ENCODE assay signal across 8 mouse cellular contexts in the genomic region with DNA sequence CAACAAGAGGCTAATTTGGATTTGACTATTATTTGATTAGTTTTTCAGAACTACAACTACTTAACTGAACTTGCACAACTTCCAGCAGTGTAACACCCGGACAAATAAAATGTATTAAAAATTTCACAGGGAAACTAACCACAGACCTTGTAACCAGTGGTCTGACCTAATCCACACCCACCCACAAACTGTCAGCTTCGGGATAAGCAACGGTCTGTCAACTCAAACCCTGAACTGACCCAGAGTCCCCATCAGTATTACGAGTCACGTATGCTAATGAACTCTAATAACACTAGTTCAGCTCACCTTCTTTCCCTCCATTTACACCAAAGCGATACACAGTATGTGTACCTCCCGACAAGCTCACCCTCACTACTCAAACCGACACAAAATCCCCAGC. TPM values are rescaled to one million over a fixed set of nuclear protein-coding genes. Genes with fewer than 3 reads are reported as not detected.
DNase-seq lines count a peak whose midpoint lies in the region; ATAC-seq and TF ChIP-seq lines count a peak whose summit lies in the region.

No protein-coding gene starts in this region.

- H3K9ac ChIP-seq in heart, embryonic 11.5 days (ENCODE audit: low read depth, low read length), result peak overlapping the region; percentile 99
- peak overlapping the region; percentile 100 for H3K9ac ChIP-seq in ES-E14 (ENCODE audit: insufficient read depth, low read depth, low read length, poor library complexity, severe bottlenecking)
- H3K9ac ChIP-seq in forebrain, postnatal 0 days, result peak overlapping the region; percentile 97
- peak overlapping the region; percentile 98 for H3K9ac ChIP-seq in liver, postnatal 0 days (replicated peaks)

- peaks cover 17% of the 10 kb centered on the region for H3K4me1 ChIP-seq in heart, embryonic 11.5 days (ENCODE audit: control insufficient read depth, insufficient read depth, low read length)
- H3K4me1 ChIP-seq in ES-E14 (ENCODE audit: control insufficient read depth in 2 of 2, insufficient read depth in 2 of 2, low read length in 2 of 2, poor library complexity in 1 of 2), result 0 out of 4 replicates have a peak, but pooled peaks cover 0 to 4% of the 10 kb centered on the region in 2 experiments
- peaks cover 19% of the 10 kb centered on the region for H3K4me1 ChIP-seq in forebrain, postnatal 0 days (ENCODE audit: insufficient read depth)
- peaks cover 14% of the 10 kb centered on the region for H3K4me1 ChIP-seq in liver, postnatal 0 days (ENCODE audit: insufficient read depth)

- in situ Hi-C loops in ES-E14 (cut with MboI; ENCODE audit: low sequenced_read_pairs in 2 of 2, unreplicated experiment in 2 of 2), result no loop called here

- ATAC-seq in heart, embryonic 11.5 days (replicated peaks; ENCODE audit: insufficient number of reproducible peaks, low FRiP score, low TSS enrichment), result no peak
- ATAC-seq in forebrain, postnatal 0 days, result no peak
- no peak for ATAC-seq in liver, postnatal 0 days

- H3K4me3 ChIP-seq in heart, embryonic 11.5 days (ENCODE audit: low read depth, low read length), result peak overlapping the region; percentile 89
- peak overlapping the region; percentile 96 to 98 for H3K4me3 ChIP-seq in ES-E14 (ENCODE audit: insufficient read depth in 1 of 2, low read depth in 1 of 2, low read length in 2 of 2, poor library complexity in 1 of 2, severe bottlenecking in 1 of 2)
- H3K4me3 ChIP-seq in forebrain, postnatal 0 days (ENCODE audit: low read depth, low read length), result peak overlapping the region; percentile 94
- H3K4me3 ChIP-seq in liver, postnatal 0 days (ENCODE audit: low read depth, low read length), result peak overlapping the region; percentile 87

- H3K36me3 ChIP-seq in heart, embryonic 11.5 days (ENCODE audit: control insufficient read depth, insufficient read depth, low read length), result peaks cover 5% of the 10 kb centered on the region; the same call in 1 of the 2 replicates
- H3K36me3 ChIP-seq in ES-E14 (ENCODE audit: control insufficient read depth, insufficient read depth, low read length, poor library complexity, severe bottlenecking), result peaks cover 15% of the 10 kb centered on the region
- H3K36me3 ChIP-seq in forebrain, postnatal 0 days (ENCODE audit: insufficient read depth), result peaks cover 21% of the 10 kb centered on the region
- peaks cover 24% of the 10 kb centered on the region for H3K36me3 ChIP-seq in liver, postnatal 0 days (replicated peaks; ENCODE audit: insufficient read depth, low read length)

- H3K9me3 ChIP-seq in heart, embryonic 11.5 days (replicated peaks; ENCODE audit: control insufficient read depth, low read length), result no peaks in the 10 kb centered on the region
- no peaks in the 10 kb centered on the region for H3K9me3 ChIP-seq in ES-E14 (ENCODE audit: control insufficient read depth, insufficient read depth, low read depth, low read length)
- no peaks in the 10 kb centered on the region for H3K9me3 ChIP-seq in forebrain, postnatal 0 days (ENCODE audit: low read length)
- no peaks in the 10 kb centered on the region for H3K9me3 ChIP-seq in liver, postnatal 0 days (ENCODE audit: low read length)

- no peak for TF ChIP-seq CTCF in forebrain, postnatal 0 days (IDR thresholded peaks at IDR 0.05; ENCODE audit: low read depth)
- no peak for TF ChIP-seq CTCF in liver, postnatal 0 days (IDR thresholded peaks at IDR 0.05; ENCODE audit: low read depth)

- H3K4me2 ChIP-seq in heart, embryonic 11.5 days, result peak overlapping the region; percentile 89
- H3K4me2 ChIP-seq in forebrain, postnatal 0 days (ENCODE audit: low read depth), result peak overlapping the region; percentile 84
- peak overlapping the region; percentile 82 for H3K4me2 ChIP-seq in liver, postnatal 0 days (ENCODE audit: low read depth, low read length)

- H3K27me3 ChIP-seq in heart, embryonic 11.5 days (ENCODE audit: control insufficient read depth, insufficient read depth, low read length), result no peaks in the 10 kb centered on the region
- no peaks in the 10 kb centered on the region for H3K27me3 ChIP-seq in forebrain, postnatal 0 days (ENCODE audit: insufficient read depth, low read length)
- H3K27me3 ChIP-seq in liver, postnatal 0 days (ENCODE audit: insufficient read depth, low read length), result no peaks in the 10 kb centered on the region

- H3K27ac ChIP-seq in heart, embryonic 11.5 days (ENCODE audit: low read depth, low read length), result peak overlapping the region; percentile 98
- no peak overlapping the region; the same call in 1 of the 2 replicates for H3K27ac ChIP-seq in ES-E14 (ENCODE audit: insufficient read depth, low read depth, low read length, poor library complexity, severe bottlenecking)
- peak overlapping the region; percentile 97 for H3K27ac ChIP-seq in forebrain, postnatal 0 days (ENCODE audit: low read depth, low read length)
- H3K27ac ChIP-seq in liver, postnatal 0 days (ENCODE audit: low read depth), result peak overlapping the region; percentile 99

- WGBS in heart, embryonic 11.5 days (ENCODE audit: insufficient replicate concordance), result 12% methylated on average over 8 of the region's 8 CpGs
- 13% methylated on average over 8 of the region's 8 CpGs for WGBS in forebrain, postnatal 0 days
- WGBS in liver, postnatal 0 days (ENCODE audit: insufficient replicate concordance), result 2% methylated on average over 8 of the region's 8 CpGs

- DNase-seq in heart, adult 11 months, result no peak
- DNase-seq in ES-E14 (ENCODE audit: low read depth, low spot score), result no peak
- no peak for DNase-seq in forebrain, postnatal 0 days
- no peak for DNase-seq in liver, postnatal 0 days
- DNase-seq in gastrocnemius, postnatal 10 days, result no peak
- no peak for DNase-seq in layer of hippocampus, adult 18-20 months (ENCODE audit: low spot score in 2 of 2)
- no peak for DNase-seq in urinary bladder, adult 18-20 months (ENCODE audit: low spot score in 2 of 2)

- TF ChIP-seq EP300 in liver, postnatal 0 days (IDR thresholded peaks at IDR 0.05; ENCODE audit: low read depth), result no peak

TF ChIP-seq in ES-E14, 5 proteins besides CTCF, POLR2A, EP300 and RAD21:
- TF ChIP-seq HCFC1 (IDR thresholded peaks at IDR 0.05; ENCODE audit: borderline replicate concordance, insufficient read depth, low read length), result no peak
- TF ChIP-seq ZNF384 (IDR thresholded peaks at IDR 0.05; ENCODE audit: low read depth, low read length), result no peak
- no peak for TF ChIP-seq MAFK (IDR thresholded peaks at IDR 0.05; ENCODE audit: insufficient read depth, low read depth, low read length)
- TF ChIP-seq ZC3H11A (IDR thresholded peaks at IDR 0.05; ENCODE audit: borderline replicate concordance, low read depth, low read length), result no peak
- no peak for TF ChIP-seq CHD2 (IDR thresholded peaks at IDR 0.05; ENCODE audit: low read depth, low read length)

RNA-seq across cellular contexts. Expression of gene 1700123O20Rik, which starts 0.5 kb away (rescaled TPM):
- polyA plus RNA-seq in heart, embryonic 11.5 days (2014; fragmentation: Nextera tagmentation; extraction: Ambion mirVana), result 56.7 and 60.8 TPM in 2 replicates
- 26.7 and 34.3 TPM in 2 replicates for total RNA-seq in ES-E14 (2012; rRNA removed)
- total RNA-seq in forebrain, postnatal 0 days (2014; rRNA removed), result 32.0 and 36.2 TPM in 2 replicates
- polyA plus RNA-seq in forebrain, postnatal 0 days (2015; fragmentation: Nextera tagmentation; extraction: Ambion mirVana), result 66.6 and 70.7 TPM in 2 replicates
- polyA plus RNA-seq in liver, postnatal 0 days (2015; fragmentation: Nextera tagmentation; extraction: Ambion mirVana), result 50.9 and 53.3 TPM in 2 replicates
- total RNA-seq in gastrocnemius, postnatal 10 days (2021), result 10 to 100 TPM; 16.2 to 16.9 TPM
- 10 to 100 TPM; 23.4 to 24.4 TPM for total RNA-seq in layer of hippocampus, adult 18-20 months (2021)

RNA-seq across cellular contexts. Expression of gene Acin1, which starts 1.3 kb away (rescaled TPM):
- 72.1 and 96.8 TPM in 2 replicates for polyA plus RNA-seq in heart, embryonic 11.5 days (2014; fragmentation: Nextera tagmentation; extraction: Ambion mirVana)
- total RNA-seq in ES-E14 (2012; rRNA removed), result 121 and 196 TPM in 2 replicates
- 143 and 147 TPM in 2 replicates for total RNA-seq in forebrain, postnatal 0 days (2014; rRNA removed)
- 80.7 and 97.0 TPM in 2 replicates for polyA plus RNA-seq in forebrain, postnatal 0 days (2015; fragmentation: Nextera tagmentation; extraction: Ambion mirVana)
- polyA plus RNA-seq in liver, postnatal 0 days (2015; fragmentation: Nextera tagmentation; extraction: Ambion mirVana), result 28.4 and 38.0 TPM in 2 replicates
- 100 to 1,000 TPM in 1 of 2 experiments, 10 to 100 TPM in 1; 90.7 to 110 TPM for total RNA-seq in gastrocnemius, postnatal 10 days (2021)
- total RNA-seq in layer of hippocampus, adult 18-20 months (2021), result 100 to 1,000 TPM; 196 to 207 TPM

RNA-seq across cellular contexts. Expression of gene Gm29776, which starts 13.2 kb away (rescaled TPM):
- 0.15 and 0.36 TPM in 2 replicates for polyA plus RNA-seq in heart, embryonic 11.5 days (2014; fragmentation: Nextera tagmentation; extraction: Ambion mirVana)
- total RNA-seq in ES-E14 (2012; rRNA removed), result 0.09 and 0.26 TPM in 2 replicates
- total RNA-seq in forebrain, postnatal 0 days (2014; rRNA removed), result 0.14 and 0.15 TPM in 2 replicates
- polyA plus RNA-seq in forebrain, postnatal 0 days (2015; fragmentation: Nextera tagmentation; extraction: Ambion mirVana), result 0.06 and 0.13 TPM in 2 replicates
- not detected in 2 replicates for polyA plus RNA-seq in liver, postnatal 0 days (2015; fragmentation: Nextera tagmentation; extraction: Ambion mirVana)
- not detected for total RNA-seq in gastrocnemius, postnatal 10 days (2021)
- total RNA-seq in layer of hippocampus, adult 18-20 months (2021), result not detected

RNA-seq across cellular contexts. Expression of gene Cebpe, which starts 26.5 kb away (rescaled TPM):
- not detected in 2 replicates for polyA plus RNA-seq in heart, embryonic 11.5 days (2014; fragmentation: Nextera tagmentation; extraction: Ambion mirVana)
- 0.26 TPM in 1 of 2 replicates, not detected in the other for total RNA-seq in ES-E14 (2012; rRNA removed)
- 0.38 TPM in 1 of 2 replicates, not detected in the other for total RNA-seq in forebrain, postnatal 0 days (2014; rRNA removed)
- not detected in 2 replicates for polyA plus RNA-seq in forebrain, postnatal 0 days (2015; fragmentation: Nextera tagmentation; extraction: Ambion mirVana)
- 13.7 and 15.0 TPM in 2 replicates for polyA plus RNA-seq in liver, postnatal 0 days (2015; fragmentation: Nextera tagmentation; extraction: Ambion mirVana)
- under 1 TPM in 1 of 2 experiments, not detected in 1; 0.50 TPM for total RNA-seq in gastrocnemius, postnatal 10 days (2021)
- total RNA-seq in layer of hippocampus, adult 18-20 months (2021), result not detected

RNA-seq across cellular contexts. Expression of gene Cdh24, which starts 44.3 kb away (rescaled TPM):
- polyA plus RNA-seq in heart, embryonic 11.5 days (2014; fragmentation: Nextera tagmentation; extraction: Ambion mirVana), result 2.9 and 3.1 TPM in 2 replicates
- 3.2 and 6.3 TPM in 2 replicates for total RNA-seq in ES-E14 (2012; rRNA removed)
- total RNA-seq in forebrain, postnatal 0 days (2014; rRNA removed), result 15.6 and 21.7 TPM in 2 replicates
- polyA plus RNA-seq in forebrain, postnatal 0 days (2015; fragmentation: Nextera tagmentation; extraction: Ambion mirVana), result 3.8 and 4.6 TPM in 2 replicates
- 0.09 and 0.11 TPM in 2 replicates for polyA plus RNA-seq in liver, postnatal 0 days (2015; fragmentation: Nextera tagmentation; extraction: Ambion mirVana)
- total RNA-seq in gastrocnemius, postnatal 10 days (2021), result 1 to 10 TPM in 1 of 2 experiments, under 1 TPM in 1; 0.96 to 1.8 TPM
- 10 to 100 TPM; 20.4 to 22.3 TPM for total RNA-seq in layer of hippocampus, adult 18-20 months (2021)
